Mouse (Mus musculus): ENCODE data around the gene Kitl. TPM values are rescaled to one million over a fixed set of nuclear protein-coding genes. Genes with fewer than 3 reads are reported as not detected.
A peak's percentile ranks its signal among the peaks of the same experiment; 100 is the strongest.

The Kitl gene
- total RNA-seq (2014; fragmentation: Nextera tagmentation): not detected in 2 replicates
- total RNA-seq (2017): not detected in 2 replicates

DNA sequence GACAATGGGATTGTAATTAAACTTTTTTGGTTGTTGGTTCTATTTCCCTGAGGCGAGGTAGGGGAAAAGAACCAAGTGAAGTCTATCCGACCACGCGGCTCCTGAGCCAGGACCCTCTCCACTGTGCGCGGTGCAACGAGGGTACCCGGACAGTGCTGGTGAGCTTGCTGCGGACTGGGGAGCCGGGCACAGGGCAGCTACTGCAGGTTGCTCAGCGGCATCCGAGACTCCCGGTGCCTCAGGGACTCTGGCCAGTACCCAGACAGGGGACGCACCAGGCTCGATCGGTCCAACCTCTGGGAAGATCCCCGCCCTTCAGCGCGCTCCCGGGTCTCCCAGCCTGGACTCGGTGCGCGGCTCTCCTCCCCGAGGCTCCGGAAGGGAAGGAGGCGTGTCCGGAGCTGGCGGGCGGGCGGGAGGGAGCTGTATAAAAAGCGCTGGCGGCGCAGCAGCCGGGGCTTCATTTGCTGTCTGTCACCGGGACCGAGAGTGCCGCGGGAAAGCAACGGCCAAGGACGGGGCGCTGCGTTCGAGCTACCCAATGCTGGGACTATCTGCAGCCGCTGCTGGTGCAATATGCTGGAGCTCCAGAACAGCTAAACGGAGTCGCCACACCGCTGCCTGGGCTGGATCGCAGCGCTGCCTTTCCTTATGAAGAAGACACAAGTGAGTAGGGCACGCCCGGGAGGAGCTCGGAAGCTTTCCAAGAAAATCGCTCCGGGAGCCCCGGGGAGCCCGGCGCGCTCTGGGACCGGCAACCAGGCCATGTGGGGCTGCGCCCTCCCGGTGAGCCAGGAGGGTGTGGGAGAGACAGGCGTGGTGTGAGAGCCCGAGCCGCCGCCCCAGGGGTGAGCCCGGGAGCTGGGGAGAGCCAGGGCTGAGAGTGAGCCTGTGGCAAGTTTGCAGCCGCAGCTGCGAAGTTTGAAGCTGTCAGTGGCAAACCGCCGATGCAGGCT, at the start of gene Kitl:
Gene Kitl (plus strand): TSS at position 261 of the 956 bp plus-strand sequence.
- peak; percentile 62 for ATAC-seq (replicated peaks; ENCODE audit: low FRiP score, low TSS enrichment, poor library complexity, severe bottlenecking)

DNA sequence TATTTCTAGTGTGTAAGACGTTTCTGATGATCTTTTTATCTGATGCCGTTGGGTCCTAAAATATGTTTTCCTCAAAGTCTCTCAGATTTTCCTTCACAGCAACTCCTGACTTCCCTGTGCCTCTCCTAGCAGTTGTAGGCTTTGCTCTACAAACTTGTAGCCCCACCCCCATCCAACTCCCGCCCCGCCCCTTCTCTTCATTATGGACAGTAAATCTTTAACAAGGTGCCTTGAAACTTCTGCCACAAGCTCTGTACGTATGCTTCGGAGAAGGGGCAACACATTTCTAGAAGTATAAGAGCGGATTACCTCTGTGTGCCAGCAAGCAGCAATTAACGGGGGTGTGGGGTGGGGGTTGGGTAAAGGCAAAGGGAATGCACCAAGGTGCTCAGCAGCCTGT, 42.6 kb upstream of the Kitl start:
- no peak for ATAC-seq (replicated peaks; ENCODE audit: low FRiP score, low TSS enrichment, poor library complexity, severe bottlenecking)

DNA sequence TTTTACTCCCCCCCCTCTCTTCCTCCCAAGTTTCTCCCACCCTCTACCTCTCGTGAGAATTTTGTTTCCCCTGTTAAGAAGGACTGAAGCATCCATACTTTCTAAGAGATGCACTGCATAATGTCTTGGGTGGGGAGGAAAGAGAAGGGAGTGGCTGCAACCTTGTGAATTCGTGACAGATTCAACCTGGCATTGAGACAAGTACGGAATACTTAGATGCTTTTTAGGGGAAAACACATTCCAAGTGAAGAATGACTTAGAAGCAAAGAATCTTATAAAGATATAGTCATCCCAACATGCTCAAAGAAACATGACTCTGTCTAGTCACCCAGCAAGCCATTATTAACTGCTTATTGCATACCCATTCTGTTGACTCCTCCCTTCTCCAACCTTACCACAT, 35.3 kb upstream of the Kitl start:
- ATAC-seq (replicated peaks; ENCODE audit: low FRiP score, low TSS enrichment, poor library complexity, severe bottlenecking): no peak

DNA sequence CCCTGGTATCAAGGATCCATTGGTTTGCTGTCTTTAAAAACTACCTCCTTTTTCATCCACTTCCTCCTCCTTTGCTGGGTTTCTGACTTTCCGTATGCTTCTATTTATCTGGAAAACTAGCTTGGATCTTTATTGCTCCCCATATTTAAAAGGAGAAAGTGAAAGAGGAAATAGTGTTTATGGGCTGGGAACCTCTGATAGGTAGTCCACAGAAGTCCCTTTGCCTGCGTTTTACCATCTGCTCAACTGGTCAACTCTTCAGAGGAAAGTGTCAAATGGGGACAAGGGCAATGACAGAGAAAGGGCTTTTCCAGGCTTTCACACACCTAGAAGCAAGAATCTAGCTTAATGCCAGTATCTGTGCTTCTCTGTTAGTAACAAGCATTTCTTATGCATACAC, 34.5 kb upstream of the Kitl start:
- ATAC-seq (replicated peaks; ENCODE audit: low FRiP score, low TSS enrichment, poor library complexity, severe bottlenecking): no peak

DNA sequence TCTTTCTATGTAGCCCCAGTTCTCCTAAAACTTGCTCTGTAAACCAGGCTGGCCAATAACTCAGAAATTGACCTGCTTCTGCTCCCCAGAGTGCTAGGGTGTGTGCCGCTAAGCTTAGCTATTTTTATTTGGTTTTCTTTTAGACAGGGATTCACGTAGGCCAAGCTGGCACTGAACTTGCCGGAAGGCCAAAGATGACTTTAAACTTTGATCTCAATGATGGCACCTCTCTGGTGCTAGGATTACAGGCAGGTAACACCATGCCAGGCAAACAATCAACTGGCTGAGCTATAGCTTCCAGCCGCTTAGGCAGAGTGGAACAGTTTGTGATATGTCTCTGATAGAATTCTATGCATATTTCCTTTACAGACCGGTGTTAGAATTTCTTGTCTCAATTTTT, 33.5 kb upstream of the Kitl start:
- no peak for ATAC-seq (replicated peaks; ENCODE audit: low FRiP score, low TSS enrichment, poor library complexity, severe bottlenecking)

DNA sequence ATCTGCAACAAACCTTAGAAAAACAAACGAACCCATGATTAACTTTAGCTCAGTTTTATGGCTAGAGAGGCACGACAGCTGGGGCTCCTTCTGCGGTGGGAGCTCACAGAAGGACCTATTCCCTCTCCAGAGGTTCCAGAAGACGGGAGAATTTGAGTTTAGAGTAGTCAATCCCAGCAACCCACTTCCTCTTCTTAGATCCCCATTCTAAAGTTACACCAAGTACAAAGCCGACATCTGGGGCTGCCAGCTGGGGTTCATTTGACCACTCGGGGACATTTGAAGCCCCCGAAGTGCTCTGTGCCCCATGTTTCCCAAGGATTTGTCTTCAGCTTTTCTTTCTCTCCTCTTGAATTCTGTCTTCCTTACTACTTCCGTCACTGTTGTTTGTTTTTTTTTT, 28.7 kb upstream of the Kitl start:
- no peak for ATAC-seq (replicated peaks; ENCODE audit: low FRiP score, low TSS enrichment, poor library complexity, severe bottlenecking)

DNA sequence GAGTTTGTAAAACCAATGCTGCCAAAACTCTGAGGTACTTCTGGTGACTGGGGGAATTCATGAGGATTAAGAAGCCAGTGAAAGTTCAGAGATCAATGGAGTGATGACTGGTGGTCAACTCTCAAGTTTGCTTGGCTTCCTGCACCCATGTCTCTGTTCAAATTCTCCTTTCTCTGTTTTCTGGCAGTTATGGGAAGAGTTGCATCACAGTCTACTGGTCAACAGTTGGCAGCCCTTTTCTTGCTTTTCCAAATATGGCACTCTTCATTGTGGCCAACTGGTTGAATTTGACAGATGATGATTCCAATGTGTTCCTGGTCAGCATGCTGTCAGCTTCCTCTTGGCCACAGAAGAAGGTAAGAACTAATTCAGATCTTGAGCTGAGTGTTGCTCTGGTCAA, 25.7 kb upstream of the Kitl start:
- ATAC-seq (replicated peaks; ENCODE audit: low FRiP score, low TSS enrichment, poor library complexity, severe bottlenecking): no peak

DNA sequence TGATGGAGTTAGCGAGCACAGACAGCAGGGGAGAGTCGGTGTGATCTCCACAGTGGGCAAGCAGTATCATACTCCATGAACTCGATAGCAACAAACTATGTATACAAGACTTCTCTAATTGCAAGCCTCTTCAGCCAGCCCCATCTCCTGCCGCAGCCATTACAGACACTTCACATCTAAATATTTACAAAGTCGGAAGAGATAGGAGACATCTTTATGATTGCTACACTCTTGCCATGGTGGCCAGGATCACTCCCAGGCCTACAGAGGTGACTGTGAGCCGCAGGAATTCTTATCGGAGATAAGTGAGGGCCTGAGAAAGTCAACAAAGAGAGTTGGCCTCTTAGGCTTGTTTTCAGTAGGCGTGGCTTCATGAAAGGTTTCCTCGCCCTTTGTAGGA, 23.3 kb upstream of the Kitl start:
- ATAC-seq (replicated peaks; ENCODE audit: low FRiP score, low TSS enrichment, poor library complexity, severe bottlenecking): no peak

DNA sequence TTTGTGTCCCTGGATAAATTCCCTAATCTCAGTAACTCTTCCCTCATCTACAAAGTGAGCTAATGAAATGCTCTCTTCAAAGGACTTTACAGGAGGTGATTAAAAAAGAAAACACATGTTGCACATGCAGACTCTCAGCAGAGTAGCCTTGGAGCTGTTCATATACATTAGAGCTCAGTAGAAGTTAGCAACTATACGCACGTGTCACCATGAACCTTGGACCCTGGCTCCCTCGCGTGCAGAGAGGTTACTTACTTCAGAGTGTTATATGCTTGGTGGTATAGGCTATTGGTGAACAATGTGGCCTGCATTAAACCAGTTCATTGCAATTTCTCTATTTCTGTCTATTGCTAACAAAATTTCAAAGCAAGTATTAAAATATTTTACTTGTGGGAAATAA, 14.0 kb upstream of the Kitl start:
- no peak for ATAC-seq (replicated peaks; ENCODE audit: low FRiP score, low TSS enrichment, poor library complexity, severe bottlenecking)

DNA sequence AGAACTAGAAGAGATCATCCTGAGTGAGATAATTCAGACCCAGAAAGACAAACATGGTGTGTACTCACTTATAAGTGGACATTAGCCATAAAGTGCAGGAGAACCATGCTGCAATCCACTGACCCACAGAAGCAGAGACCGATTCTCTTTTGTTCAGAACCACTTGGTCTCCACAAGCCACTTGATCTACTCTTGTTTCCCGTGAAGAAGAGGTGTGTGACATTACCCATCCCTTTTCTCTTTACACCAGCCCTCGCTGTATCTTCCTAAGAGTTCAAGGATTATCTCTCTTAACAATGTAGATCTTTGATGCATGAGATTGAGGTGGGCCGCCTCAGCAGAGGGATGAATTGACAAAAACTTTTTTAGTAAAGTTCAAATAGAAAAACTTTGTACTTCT, 11.6 kb upstream of the Kitl start:
- no peak for ATAC-seq (replicated peaks; ENCODE audit: low FRiP score, low TSS enrichment, poor library complexity, severe bottlenecking)

DNA sequence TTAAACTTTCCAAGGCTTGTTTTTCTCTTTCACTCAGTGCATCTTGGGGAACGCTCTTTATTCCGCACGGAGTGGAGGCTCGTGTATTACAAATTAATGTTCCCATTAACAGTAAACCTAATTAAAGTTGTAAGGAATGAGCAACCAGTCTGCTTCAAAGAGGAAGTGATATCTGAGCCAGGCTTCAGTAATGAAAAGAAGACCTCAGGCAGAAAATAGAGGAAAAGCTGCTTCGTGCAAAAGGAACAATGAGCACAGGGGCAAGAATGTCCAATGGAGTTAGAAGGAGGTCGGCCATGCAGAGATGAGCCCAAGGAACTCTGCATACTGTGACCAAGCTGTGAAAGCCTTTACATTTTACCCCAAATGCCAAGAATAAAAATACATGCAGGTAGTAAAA, 5.7 kb upstream of the Kitl start:
- ATAC-seq (replicated peaks; ENCODE audit: low FRiP score, low TSS enrichment, poor library complexity, severe bottlenecking): no peak

DNA sequence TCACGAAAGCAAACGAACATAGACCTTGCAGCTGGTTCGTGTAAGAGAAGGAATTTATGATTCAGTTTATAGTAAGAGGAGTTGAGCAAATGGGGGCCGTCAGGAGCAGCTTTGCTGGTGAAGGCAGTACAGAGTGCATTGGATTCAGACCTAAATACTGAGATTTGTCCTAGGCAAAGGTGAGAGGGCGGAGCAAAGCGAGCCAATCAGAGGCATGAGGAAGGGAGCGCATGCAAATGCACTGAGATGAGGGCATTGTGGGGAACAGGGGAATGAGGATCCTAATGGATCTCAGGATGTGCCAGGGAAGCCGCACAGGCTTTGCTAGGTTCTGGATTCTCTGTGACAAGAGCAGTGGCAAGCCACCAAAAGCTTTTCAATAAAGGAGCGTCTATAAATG, 5.1 kb upstream of the Kitl start:
- ATAC-seq (replicated peaks; ENCODE audit: low FRiP score, low TSS enrichment, poor library complexity, severe bottlenecking): no peak

DNA sequence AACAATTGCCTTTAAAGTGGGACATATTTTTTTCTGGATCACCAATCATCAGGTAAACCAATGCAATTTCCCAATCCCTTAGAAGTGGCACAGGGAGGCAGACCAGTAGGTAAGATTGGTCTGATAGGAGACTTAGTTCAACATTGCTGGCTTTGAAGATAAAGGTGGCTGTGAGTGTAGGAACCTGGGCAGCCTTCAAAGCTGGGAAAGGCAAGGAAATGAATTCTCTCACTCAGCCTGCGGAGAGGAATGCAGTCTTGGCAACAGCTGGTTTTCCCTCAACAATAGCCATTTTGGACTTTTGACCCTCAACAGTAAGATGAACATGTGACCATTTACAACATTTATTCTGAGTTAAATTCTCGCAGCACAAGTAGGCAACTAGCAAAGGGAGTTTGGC, 1.3 kb upstream of the Kitl start:
- ATAC-seq (replicated peaks; ENCODE audit: low FRiP score, low TSS enrichment, poor library complexity, severe bottlenecking): no peak

DNA sequence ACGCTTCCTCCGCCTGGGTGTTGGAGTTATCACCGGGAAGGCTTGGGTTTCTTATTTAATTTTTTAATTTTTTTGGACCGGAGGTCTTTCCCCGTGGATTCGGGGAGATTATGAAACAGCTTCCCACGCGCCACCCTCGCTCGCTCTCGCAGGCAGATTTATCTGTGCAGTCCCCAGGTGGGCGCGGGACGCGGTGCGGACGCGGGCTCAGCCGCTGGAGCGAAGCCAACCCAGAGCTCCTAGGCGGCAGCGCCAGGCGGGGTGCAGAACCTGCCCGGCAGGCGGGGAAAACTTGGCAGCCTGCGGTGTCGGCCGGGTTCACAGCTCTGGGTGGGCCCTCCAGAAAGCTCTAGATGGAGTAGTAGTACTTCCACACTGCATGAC, 888 bp downstream of the Kitl start:
- peak; percentile 33; the same call in 1 of the 2 replicates for ATAC-seq (replicated peaks; ENCODE audit: low FRiP score, low TSS enrichment, poor library complexity, severe bottlenecking)

DNA sequence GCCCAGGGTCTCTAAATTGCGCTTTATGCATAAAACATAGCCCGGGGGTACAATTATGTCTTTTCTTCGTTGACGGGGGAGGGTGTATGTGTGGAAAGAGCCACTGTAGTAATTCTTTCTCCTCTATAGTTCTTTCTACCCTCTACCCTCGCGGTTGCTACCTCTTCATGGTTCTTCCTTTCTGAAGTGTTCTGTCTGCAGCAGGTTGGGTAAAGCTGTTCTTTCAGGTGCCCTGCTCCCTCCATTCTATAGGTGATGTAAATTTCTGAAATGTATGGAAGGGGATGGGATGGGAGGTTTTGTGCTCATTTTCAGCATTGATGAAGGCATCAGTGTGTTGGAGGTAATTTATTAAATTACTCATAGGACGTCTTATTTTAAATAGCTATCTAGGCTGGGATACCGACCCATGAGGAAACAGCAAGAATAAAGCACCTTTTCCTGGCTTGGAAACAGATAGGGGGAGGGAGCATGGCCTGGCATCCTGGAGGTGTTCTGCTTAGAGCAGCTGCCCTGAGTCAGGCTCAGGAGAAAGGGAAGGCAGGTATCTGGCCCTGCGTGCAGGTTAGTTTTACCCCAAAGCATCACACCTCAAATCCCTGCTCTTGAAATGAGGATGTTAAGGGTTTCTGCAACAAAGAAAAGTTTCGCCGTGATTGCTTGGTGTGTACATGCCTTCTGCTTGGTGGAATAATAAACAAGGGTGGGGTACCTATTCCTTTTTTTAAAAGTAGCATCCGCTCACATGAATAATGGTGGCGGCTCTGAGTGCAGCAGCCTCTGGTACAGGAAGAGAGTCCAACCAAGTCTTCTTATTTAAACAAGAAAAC, 1.7 kb downstream of the Kitl start:
- no peak for ATAC-seq (replicated peaks; ENCODE audit: low FRiP score, low TSS enrichment, poor library complexity, severe bottlenecking)

DNA sequence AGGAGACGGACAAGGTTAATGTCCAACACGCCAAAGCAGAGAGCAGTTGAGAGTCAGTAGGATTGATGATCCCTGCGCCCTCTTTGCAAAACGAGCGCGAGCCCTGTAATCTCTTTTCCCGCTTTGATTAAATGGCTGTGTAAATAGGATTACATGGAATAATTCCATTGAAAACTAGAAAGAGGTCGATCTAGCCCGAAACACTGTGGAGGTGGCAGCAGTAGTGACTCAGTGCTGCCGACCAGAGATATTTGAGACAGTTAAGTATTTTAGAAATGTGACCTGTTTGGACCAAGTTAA, 2.3 kb downstream of the Kitl start:
- no peak for ATAC-seq (replicated peaks; ENCODE audit: low FRiP score, low TSS enrichment, poor library complexity, severe bottlenecking)

DNA sequence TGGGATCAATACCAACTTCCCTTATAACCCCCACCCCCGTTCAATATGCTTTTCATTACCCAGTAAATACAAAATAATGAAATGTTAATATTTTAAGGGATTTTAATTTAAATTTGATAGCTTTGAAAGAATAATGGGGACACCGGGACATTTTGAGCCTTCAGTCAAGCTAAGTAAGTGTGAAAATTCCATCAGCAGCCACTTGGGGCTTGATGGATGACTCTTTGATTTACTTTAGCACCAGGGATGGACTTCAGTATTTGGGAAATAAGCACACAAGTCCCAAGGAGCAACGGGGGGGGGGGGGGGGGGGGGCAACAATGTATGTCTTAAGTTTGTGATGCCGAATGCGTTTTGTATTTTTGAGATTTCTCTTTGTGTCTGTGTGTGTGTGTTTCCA, 3.1 kb downstream of the Kitl start:
- no peak for ATAC-seq (replicated peaks; ENCODE audit: low FRiP score, low TSS enrichment, poor library complexity, severe bottlenecking)

DNA sequence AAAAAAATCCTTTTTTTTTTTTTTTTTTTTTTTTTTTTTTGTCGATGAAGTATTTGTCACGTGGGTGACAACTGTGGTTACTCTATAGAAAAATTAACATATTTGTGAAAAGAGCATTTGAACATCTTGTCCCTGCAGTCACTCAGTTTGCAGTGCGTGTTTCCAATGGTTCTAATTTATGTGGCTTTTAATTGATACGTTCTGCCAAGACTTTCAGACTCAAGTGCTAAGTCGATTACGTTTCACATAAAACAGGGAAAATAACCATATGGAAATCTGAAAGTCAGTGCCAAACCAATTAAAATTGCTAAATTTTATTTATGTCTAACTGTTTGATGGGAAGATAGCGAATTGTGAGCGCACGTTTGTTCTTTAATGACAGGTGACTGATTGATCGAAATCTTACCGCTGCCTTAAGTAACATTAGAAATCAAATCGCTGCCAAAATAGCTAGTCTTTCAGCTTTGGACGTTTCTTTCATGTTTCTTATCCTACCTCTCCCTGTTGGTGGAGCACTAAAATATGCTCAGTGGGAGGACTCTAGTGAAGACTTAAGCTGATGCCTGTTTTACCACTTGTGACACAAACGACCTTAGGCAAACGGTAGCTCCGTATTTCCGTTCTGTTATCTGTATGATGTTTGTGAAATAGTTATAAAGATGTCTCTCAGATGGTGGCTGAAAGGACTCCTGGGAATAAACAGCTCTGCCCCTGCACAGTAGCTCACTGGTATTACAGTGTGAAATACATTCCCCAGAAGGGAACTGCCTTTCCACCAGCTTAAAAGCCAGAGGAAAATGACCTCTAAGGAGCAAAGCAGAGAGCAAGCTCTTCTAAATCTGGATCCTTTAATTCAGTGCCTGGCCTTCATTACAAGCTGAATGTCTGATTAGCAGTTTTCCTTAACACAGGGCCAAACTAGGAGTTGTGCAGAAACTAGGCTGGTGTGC, 4.1 kb downstream of the Kitl start:
- ATAC-seq (replicated peaks; ENCODE audit: low FRiP score, low TSS enrichment, poor library complexity, severe bottlenecking): no peak

DNA sequence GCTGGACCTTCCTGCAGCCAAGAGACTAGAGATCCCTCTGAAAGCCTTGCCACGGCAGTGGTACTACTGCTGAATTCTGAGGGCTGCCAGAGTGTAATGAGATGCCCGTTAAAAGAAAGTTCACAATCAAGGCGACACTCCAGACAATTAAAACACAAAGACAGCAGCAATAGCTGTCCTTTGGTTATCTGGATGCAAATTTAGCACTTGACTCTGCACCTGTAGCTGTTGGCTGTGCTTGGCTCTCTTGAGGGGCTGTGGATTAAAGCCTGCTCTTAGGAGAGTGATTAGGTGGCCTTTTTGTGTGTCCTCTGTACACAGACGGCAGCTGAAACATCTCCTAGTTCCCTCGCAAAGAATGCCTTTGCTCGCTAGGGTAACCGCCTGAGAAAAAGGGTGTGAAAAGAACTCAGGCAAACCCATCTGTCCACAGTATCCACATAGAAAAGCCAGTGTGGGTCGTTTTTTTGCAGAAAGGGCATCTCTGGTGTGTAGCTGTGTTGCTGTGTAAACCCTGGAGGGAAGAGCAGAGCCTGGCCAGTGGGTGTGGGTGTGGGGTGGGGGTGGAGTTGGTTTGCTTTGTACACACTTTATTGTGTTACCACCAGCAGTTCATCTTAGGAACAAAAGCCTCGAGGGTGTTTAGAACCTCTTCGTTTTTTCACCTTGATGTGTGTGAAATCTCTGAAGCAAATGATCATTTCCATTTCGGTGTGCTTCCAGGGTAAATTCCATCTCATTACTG, 6.8 kb downstream of the Kitl start:
- no peak for ATAC-seq (replicated peaks; ENCODE audit: low FRiP score, low TSS enrichment, poor library complexity, severe bottlenecking)
